Mouse (Mus musculus): ENCODE measurements around the gene Mapk3. TPM values are rescaled to one million over a fixed set of nuclear protein-coding genes. Genes with fewer than 3 reads are reported as not detected.
A peak's percentile ranks its signal among the peaks of the same experiment; 100 is the strongest.

Gene Mapk3
- total and polyA plus RNA-seq, 3 experiments, result 22.4 to 48.5 (median 25.3) TPM

GRCm38 (mm10) chr7:126789141-126789540 lies 29.7 kb downstream of the Mapk3 start:
- dilution Hi-C loops (cut with MboI; ENCODE audit: extremely low pct_ligation_motif_present, extremely low pct_unique_long_range_greater_than_20kb, low sequenced_read_pairs) (no loop called here), in situ Hi-C loops (cut with MboI; ENCODE audit: low pct_ligation_motif_present, low pct_unique_long_range_greater_than_20kb, low sequenced_read_pairs) (no loop called here)
- peak overlapping the region; percentile 6; the same call in 1 of the 2 replicates for H3K27ac ChIP-seq (ENCODE audit: insufficient read depth, low read depth)

GRCm38 (mm10) chr7:126791851-126792720 lies 32.7 kb downstream of the Mapk3 start, which contains the start of gene Ppp4c:
TSS of gene Ppp4c (minus strand) at chr7:126792496.
- peaks cover 8 to 60% of the 10 kb centered on the region in 2 experiments for H3K4me1 ChIP-seq (ENCODE audit: control insufficient read depth in 1 of 2, insufficient read depth in 2 of 2)
- in situ Hi-C loops (cut with MboI; ENCODE audit: low pct_ligation_motif_present, low pct_unique_long_range_greater_than_20kb, low sequenced_read_pairs) (no loop called here), dilution Hi-C loops (cut with MboI; ENCODE audit: extremely low pct_ligation_motif_present, extremely low pct_unique_long_range_greater_than_20kb, low sequenced_read_pairs) (no loop called here)
- no peaks in the 10 kb centered on the region for H3K27me3 ChIP-seq (replicated peaks)
- no peaks in the 10 kb centered on the region for H3K9me3 ChIP-seq (replicated peaks; ENCODE audit: low read length)
- peak; percentile 98 for DNase-seq (ENCODE audit: extremely low read depth)
- peak within 1 kb of the TSS; percentile 90 for H3K27ac ChIP-seq (ENCODE audit: insufficient read depth, low read depth)
- H3K36me3 ChIP-seq (replicated peaks in 1 of 2; ENCODE audit: control insufficient read depth in 1 of 2, insufficient read depth in 1 of 2, low read length in 1 of 2), result peaks cover 57 to 73% of the 10 kb centered on the region in 2 experiments
- H3K79me2 ChIP-seq (replicated peaks; ENCODE audit: control insufficient read depth, extremely low read depth, insufficient read depth, poor library complexity, severe bottlenecking), result peaks cover 40% of the 10 kb centered on the region
- peak within 1 kb of the TSS; percentile 71 to 88 (median 81) for H3K4me3 ChIP-seq (replicated peaks in 1 of 3; ENCODE audit: low read depth in 2 of 3, low read length in 2 of 3, poor library complexity in 1 of 3)
- peak within 1 kb of the TSS; percentile 96 for H3K9ac ChIP-seq (ENCODE audit: insufficient read depth, low read depth)
- H3K4me2 ChIP-seq (ENCODE audit: insufficient read depth, low read depth, poor library complexity, severe bottlenecking), result peak within 1 kb of the TSS; percentile 72
- TF ChIP-seq EP300 (IDR thresholded peaks at IDR 0.05; ENCODE audit: low read length) (no peak), POLR2AphosphoS2 (IDR thresholded peaks at IDR 0.05; ENCODE audit: low read depth, low read length) (peak; percentile 96), ETS1 (conservative IDR thresholded peaks at IDR 0.05; ENCODE audit: low read depth, low read length) (0 out of 2 replicates have a peak, but pooled peaks have one; percentile 10), SIN3A (IDR thresholded peaks at IDR 0.05; ENCODE audit: low read length) (peak; percentile 94; the same call in 1 of the 2 replicates), UBTF (IDR thresholded peaks at IDR 0.05; ENCODE audit: low read depth, low read length) (no peak), KAT2A (IDR thresholded peaks at IDR 0.05; ENCODE audit: insufficient replicate concordance, low read length) (peak; percentile 88; the same call in 1 of the 2 replicates), MXI1 (IDR thresholded peaks at IDR 0.05; ENCODE audit: low read depth, low read length) (peak; percentile 87), CHD2 (IDR thresholded peaks at IDR 0.05; ENCODE audit: low read length) (0 out of 2 replicates have a peak, but pooled peaks have one; percentile 62), HCFC1 (IDR thresholded peaks at IDR 0.05; ENCODE audit: low read depth, low read length) (peak; percentile 91), JUN (IDR thresholded peaks at IDR 0.05; ENCODE audit: insufficient read depth, low read depth, low read length) (no peak), TCF12 (IDR thresholded peaks at IDR 0.05; ENCODE audit: low read depth, low read length) (peak; percentile 84), MYC (IDR thresholded peaks at IDR 0.05; ENCODE audit: low read depth, low read length) (peak; percentile 54; the same call in 1 of the 2 replicates), USF1 (IDR thresholded peaks at IDR 0.05; ENCODE audit: low read depth, low read length) (no peak), ELF1 (IDR thresholded peaks at IDR 0.05; ENCODE audit: low read depth, low read length) (peak; percentile 99), MAZ (IDR thresholded peaks at IDR 0.05; ENCODE audit: low read depth, low read length) (peak; percentile 82), CTCF (conservative IDR thresholded peaks at IDR 0.05 in 1 of 2, IDR thresholded peaks at IDR 0.05 in 1 of 2; ENCODE audit: low read depth in 2 of 2, low read length in 2 of 2) (no peak), CHD1 (IDR thresholded peaks at IDR 0.05; ENCODE audit: low read depth, low read length) (no peak), RAD21 (IDR thresholded peaks at IDR 0.05; ENCODE audit: low read depth, low read length) (no peak), BHLHE40 (IDR thresholded peaks at IDR 0.05; ENCODE audit: low read depth, low read length) (0 out of 2 replicates have a peak, but pooled peaks have one; percentile 1), IRF4 (IDR thresholded peaks at IDR 0.05; ENCODE audit: low read depth, low read length) (peak; percentile 7; the same call in 1 of the 2 replicates), GABPA (IDR thresholded peaks at IDR 0.05; ENCODE audit: insufficient replicate concordance, low read depth, low read length) (peak; percentile 6; the same call in 1 of the 2 replicates), TBP (conservative IDR thresholded peaks at IDR 0.05; ENCODE audit: low read depth, low read length) (peak; percentile 59), ZC3H11A (IDR thresholded peaks at IDR 0.05; ENCODE audit: low read depth, low read length) (no peak)

More at GRCm38 (mm10) chr7:126789141-126789540, 29.7 kb downstream of the Mapk3 start:
- Histone ChIP-seq H3K79me2 (replicated peaks; ENCODE audit: control insufficient read depth, extremely low read depth, insufficient read depth, poor library complexity, severe bottlenecking) (peaks cover 31% of the 10 kb centered on the region), H3K4me3 (replicated peaks in 1 of 3; ENCODE audit: low read depth in 2 of 3, low read length in 2 of 3, poor library complexity in 1 of 3) (no peak overlapping the region), H3K36me3 (replicated peaks in 1 of 2; ENCODE audit: control insufficient read depth in 1 of 2, insufficient read depth in 1 of 2, low read length in 1 of 2) (peaks cover 60 to 73% of the 10 kb centered on the region in 2 experiments), H3K9me3 (replicated peaks; ENCODE audit: low read length) (no peaks in the 10 kb centered on the region), H3K4me2 (ENCODE audit: insufficient read depth, low read depth, poor library complexity, severe bottlenecking) (no peak overlapping the region), H3K27me3 (replicated peaks) (no peaks in the 10 kb centered on the region), H3K4me1 (ENCODE audit: control insufficient read depth in 1 of 2, insufficient read depth in 2 of 2) (peaks cover 3 to 41% of the 10 kb centered on the region in 2 experiments; a peak in 3 of 4 replicates), H3K9ac (ENCODE audit: insufficient read depth, low read depth) (no peak overlapping the region)
- TF ChIP-seq TBP (conservative IDR thresholded peaks at IDR 0.05; ENCODE audit: low read depth, low read length) (no peak), CHD2 (IDR thresholded peaks at IDR 0.05; ENCODE audit: low read length) (no peak), PAX5 (IDR thresholded peaks at IDR 0.05; ENCODE audit: low read length) (no peak), UBTF (IDR thresholded peaks at IDR 0.05; ENCODE audit: low read depth, low read length) (no peak), RAD21 (IDR thresholded peaks at IDR 0.05; ENCODE audit: low read depth, low read length) (no peak), GABPA (IDR thresholded peaks at IDR 0.05; ENCODE audit: insufficient replicate concordance, low read depth, low read length) (no peak), JUN (IDR thresholded peaks at IDR 0.05; ENCODE audit: insufficient read depth, low read depth, low read length) (no peak), RCOR1 (conservative IDR thresholded peaks at IDR 0.05; ENCODE audit: low read depth, low read length) (no peak), IRF4 (IDR thresholded peaks at IDR 0.05; ENCODE audit: low read depth, low read length) (no peak), HCFC1 (IDR thresholded peaks at IDR 0.05; ENCODE audit: low read depth, low read length) (no peak), ZMIZ1 (IDR thresholded peaks at IDR 0.05; ENCODE audit: low read depth, low read length) (no peak), ZC3H11A (IDR thresholded peaks at IDR 0.05; ENCODE audit: low read depth, low read length) (no peak), TCF12 (IDR thresholded peaks at IDR 0.05; ENCODE audit: low read depth, low read length) (no peak), SIN3A (IDR thresholded peaks at IDR 0.05; ENCODE audit: low read length) (no peak), E2F4 (IDR thresholded peaks at IDR 0.05; ENCODE audit: insufficient replicate concordance, low read depth, low read length) (no peak), MEF2A (IDR thresholded peaks at IDR 0.05; ENCODE audit: borderline replicate concordance, low read depth, low read length) (no peak), POLR2AphosphoS2 (IDR thresholded peaks at IDR 0.05; ENCODE audit: low read depth, low read length) (no peak), ELF1 (IDR thresholded peaks at IDR 0.05; ENCODE audit: low read depth, low read length) (no peak), BHLHE40 (IDR thresholded peaks at IDR 0.05; ENCODE audit: low read depth, low read length) (no peak)
- DNase-seq (ENCODE audit: extremely low read depth), result no peak
